Mouse (Mus musculus): ENCODE measurements at regions not wholly inside any gene's neighbourhood (a gene's known extent, or its start where the extent isn't known, plus 50 kb on each side); places are given as distances from the start of the nearest gene placed in this dataset.

DNA sequence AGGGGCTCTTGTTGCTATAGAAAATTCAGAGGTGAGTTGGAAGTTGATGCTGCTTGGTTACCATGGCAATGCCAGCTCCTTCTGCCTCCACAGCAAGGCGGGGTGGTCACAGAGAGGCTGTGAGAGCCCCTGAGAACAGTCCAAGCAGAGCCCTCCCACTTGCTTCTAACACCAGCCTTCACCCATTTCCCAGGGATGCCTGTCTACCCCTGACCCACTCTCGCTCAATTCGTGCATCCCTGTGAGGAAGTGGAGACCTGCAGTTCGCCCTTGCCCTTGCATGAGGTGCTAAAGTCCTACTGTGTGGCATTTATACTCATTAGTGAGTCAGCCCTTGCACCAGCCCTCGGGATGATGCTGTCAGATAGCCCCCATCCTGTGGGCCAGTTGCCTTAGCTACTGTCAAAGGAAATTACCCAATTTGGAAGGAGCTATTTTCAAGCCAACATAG lies 82.1 kb upstream of the Bod1 start:
- Histone ChIP-seq H3K36me3 (ENCODE audit: control insufficient read depth, insufficient read depth, low read length) (no peaks in the 10 kb centered on the region), H3K27me3 (ENCODE audit: control insufficient read depth, insufficient read depth, low read length) (no peaks in the 10 kb centered on the region), H3K9ac (ENCODE audit: low read length) (no peak overlapping the region), H3K4me3 (ENCODE audit: low read depth, low read length) (no peak overlapping the region), H3K9me3 (ENCODE audit: control insufficient read depth, low read length) (no peaks in the 10 kb centered on the region), H3K27ac (replicated peaks; ENCODE audit: low read depth, low read length) (no peak overlapping the region), H3K4me2 (ENCODE audit: low read depth, severe bottlenecking) (no peak overlapping the region), H3K4me1 (ENCODE audit: control insufficient read depth, insufficient read depth, low read length) (no peaks in the 10 kb centered on the region)
- ATAC-seq (ENCODE audit: insufficient number of reproducible peaks, low FRiP score, low TSS enrichment, low read depth) (no peak), DNase-seq (ENCODE audit: low spot score) (no peak)
- WGBS = 26% methylated on average over 5 of the region's 5 CpGs

DNA sequence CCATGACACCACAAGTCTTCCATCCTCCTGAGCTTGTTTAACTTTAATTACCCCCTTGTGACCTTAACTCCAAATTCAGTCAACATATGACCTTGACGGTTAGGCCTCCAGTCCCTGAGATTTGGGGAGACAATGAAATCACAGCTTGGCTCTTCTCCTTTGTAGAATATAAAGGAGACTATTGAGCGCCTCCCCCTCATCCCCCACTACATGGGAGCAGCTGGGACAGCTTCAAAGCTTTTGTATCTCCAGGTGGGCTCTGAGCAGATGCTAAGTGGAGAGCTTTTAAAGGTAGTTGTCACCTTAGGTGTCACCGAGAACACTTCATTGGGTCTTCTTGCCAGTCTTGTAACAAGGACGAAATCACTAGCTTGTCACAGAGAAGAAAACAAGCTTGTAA lies 82.7 kb upstream of the Bod1 start:
- no peak overlapping the region for H3K27ac ChIP-seq (replicated peaks; ENCODE audit: low read depth, low read length)
- no peaks in the 10 kb centered on the region for H3K4me1 ChIP-seq (ENCODE audit: control insufficient read depth, insufficient read depth, low read length)
- WGBS = 34% methylated on average over 4 of the region's 4 CpGs
- no peaks in the 10 kb centered on the region for H3K27me3 ChIP-seq (ENCODE audit: control insufficient read depth, insufficient read depth, low read length)
- no peak overlapping the region for H3K4me2 ChIP-seq (ENCODE audit: low read depth, severe bottlenecking)
- no peaks in the 10 kb centered on the region for H3K9me3 ChIP-seq (ENCODE audit: control insufficient read depth, low read length)
- no peak overlapping the region for H3K9ac ChIP-seq (ENCODE audit: low read length)
- no peak for ATAC-seq (ENCODE audit: insufficient number of reproducible peaks, low FRiP score, low TSS enrichment, low read depth)
- H3K36me3 ChIP-seq (ENCODE audit: control insufficient read depth, insufficient read depth, low read length) = no peaks in the 10 kb centered on the region
- no peak for DNase-seq (ENCODE audit: low spot score)
- no peak overlapping the region for H3K4me3 ChIP-seq (ENCODE audit: low read depth, low read length)

DNA sequence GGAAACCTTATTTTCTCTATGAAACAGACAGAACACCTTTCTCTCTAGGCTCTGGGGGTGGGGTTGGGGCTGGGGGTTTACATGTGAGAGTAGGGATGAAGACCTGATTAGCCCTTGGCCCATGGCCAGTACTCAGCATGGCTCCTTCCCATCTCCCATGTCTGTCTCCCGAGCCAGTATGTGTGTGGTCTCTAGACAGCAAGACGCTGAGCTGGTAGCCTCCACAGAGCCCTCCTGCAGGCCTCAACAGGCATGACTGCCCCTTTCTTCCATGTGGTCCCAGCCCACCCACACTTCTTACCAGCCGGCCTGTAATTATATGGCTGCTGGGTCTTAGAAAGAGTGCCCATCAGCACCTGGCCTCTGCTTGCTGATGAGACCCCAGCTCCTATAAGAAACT lies 84.2 kb upstream of the Bod1 start:
- no peak overlapping the region for H3K4me3 ChIP-seq (ENCODE audit: low read depth, low read length)
- no peak for DNase-seq (ENCODE audit: low spot score)
- no peak overlapping the region for H3K9ac ChIP-seq (ENCODE audit: low read length)
- no peaks in the 10 kb centered on the region for H3K36me3 ChIP-seq (ENCODE audit: control insufficient read depth, insufficient read depth, low read length)
- no peaks in the 10 kb centered on the region for H3K27me3 ChIP-seq (ENCODE audit: control insufficient read depth, insufficient read depth, low read length)
- H3K4me1 ChIP-seq (ENCODE audit: control insufficient read depth, insufficient read depth, low read length) = no peaks in the 10 kb centered on the region
- no peak overlapping the region for H3K4me2 ChIP-seq (ENCODE audit: low read depth, severe bottlenecking)
- no peak overlapping the region for H3K27ac ChIP-seq (replicated peaks; ENCODE audit: low read depth, low read length)
- H3K9me3 ChIP-seq (ENCODE audit: control insufficient read depth, low read length) = no peaks in the 10 kb centered on the region
- WGBS = 34% methylated on average over 3 of the region's 3 CpGs
- no peak for ATAC-seq (ENCODE audit: insufficient number of reproducible peaks, low FRiP score, low TSS enrichment, low read depth)

DNA sequence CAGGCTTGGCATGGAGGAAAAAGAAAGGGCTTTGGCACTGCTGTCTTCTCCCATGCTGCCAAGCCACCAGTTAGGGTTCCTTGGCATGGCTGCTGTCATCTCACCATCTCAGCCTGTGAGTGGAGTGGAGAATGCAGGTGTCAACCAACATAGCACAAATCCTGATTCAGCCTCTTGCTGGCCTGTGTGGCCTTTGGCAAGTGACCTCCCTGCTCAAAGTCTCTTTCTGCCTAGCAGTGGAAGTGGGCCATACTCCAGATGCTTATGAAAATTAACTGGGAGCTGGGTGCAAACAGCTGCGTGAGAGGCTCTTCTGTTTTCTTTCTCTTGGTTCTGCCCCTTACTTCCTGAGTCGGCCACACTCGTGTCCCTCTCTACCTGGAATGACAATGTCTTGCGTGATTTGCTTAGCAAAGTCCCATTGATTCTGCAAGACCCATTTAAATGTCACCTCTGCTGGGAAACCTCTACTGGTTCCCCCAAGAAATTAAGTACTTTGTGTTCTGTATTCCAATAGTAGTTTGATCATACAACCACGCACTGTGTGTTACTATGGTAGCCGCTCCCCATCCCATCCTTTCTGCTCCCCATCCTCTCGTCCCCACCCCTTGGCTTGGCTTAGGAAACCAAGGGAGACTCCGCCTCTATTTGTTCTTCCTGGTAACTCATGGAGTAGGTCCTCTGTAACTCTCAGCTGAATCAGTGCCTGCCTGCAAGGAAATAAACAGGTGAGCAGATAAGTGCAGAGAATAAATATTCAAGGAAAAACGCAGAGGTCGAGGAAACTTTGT lies 84.9 kb upstream of the Bod1 start:
- Histone ChIP-seq H3K36me3 (ENCODE audit: control insufficient read depth, insufficient read depth, low read length) (no peaks in the 10 kb centered on the region), H3K4me1 (ENCODE audit: control insufficient read depth, insufficient read depth, low read length) (no peaks in the 10 kb centered on the region), H3K9ac (ENCODE audit: low read length) (no peak overlapping the region), H3K27me3 (ENCODE audit: control insufficient read depth, insufficient read depth, low read length) (no peaks in the 10 kb centered on the region), H3K4me2 (ENCODE audit: low read depth, severe bottlenecking) (no peak overlapping the region), H3K27ac (replicated peaks; ENCODE audit: low read depth, low read length) (no peak overlapping the region), H3K4me3 (ENCODE audit: low read depth, low read length) (no peak overlapping the region), H3K9me3 (ENCODE audit: control insufficient read depth, low read length) (no peaks in the 10 kb centered on the region)
- 90% methylated on average over 10 of the region's 10 CpGs for WGBS
- ATAC-seq (ENCODE audit: insufficient number of reproducible peaks, low FRiP score, low TSS enrichment, low read depth) = no peak
- DNase-seq (ENCODE audit: low spot score) = no peak

DNA sequence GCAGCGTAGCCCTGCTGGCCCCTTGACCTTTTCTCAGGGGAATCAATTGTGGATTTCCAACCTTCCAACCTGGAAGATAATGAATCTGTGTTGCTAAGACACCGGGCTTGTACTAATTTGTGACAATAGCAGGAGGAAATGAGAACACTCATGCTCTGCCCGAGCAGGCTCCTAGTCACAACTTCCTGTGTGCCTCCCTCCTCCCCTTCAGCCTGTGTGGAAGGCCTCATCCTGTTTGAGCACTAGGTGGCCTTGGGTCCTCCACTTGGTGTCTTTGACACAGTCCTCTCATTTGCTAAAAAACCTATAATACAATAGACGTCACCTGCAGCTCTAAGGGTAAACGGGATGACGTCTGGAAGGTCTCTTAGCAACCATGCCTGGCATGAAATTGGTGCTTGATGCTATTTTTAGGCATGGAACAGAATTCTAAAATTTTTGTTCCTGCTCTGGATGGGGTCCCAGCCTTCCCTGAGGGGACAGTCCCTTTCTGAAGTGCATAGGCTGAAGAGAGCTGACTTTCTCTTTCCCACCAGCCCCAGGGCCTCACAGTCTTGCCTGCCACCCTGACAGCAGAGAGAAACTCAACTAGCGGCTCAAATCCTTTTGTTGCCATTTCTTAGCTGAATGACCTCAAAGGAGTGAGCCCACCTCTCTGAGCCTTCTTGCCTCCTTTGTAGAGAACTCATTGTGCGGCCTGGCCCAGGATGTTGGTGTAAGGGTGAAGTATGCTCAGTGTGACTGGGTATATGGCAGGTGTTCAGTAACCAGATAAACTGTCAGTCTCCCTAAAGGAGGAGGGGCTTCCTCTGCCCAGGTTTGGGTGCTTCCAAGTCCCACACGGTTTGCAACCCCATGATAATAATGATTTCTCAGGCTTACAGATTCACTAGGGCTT lies 88.4 kb upstream of the Bod1 start:
- Histone ChIP-seq H3K4me2 (ENCODE audit: low read depth, severe bottlenecking) (no peak overlapping the region), H3K9me3 (ENCODE audit: control insufficient read depth, low read length) (no peaks in the 10 kb centered on the region), H3K36me3 (ENCODE audit: control insufficient read depth, insufficient read depth, low read length) (no peaks in the 10 kb centered on the region), H3K4me3 (ENCODE audit: low read depth, low read length) (no peak overlapping the region), H3K27ac (replicated peaks; ENCODE audit: low read depth, low read length) (no peak overlapping the region), H3K9ac (ENCODE audit: low read length) (no peak overlapping the region), H3K4me1 (ENCODE audit: control insufficient read depth, insufficient read depth, low read length) (no peaks in the 10 kb centered on the region), H3K27me3 (ENCODE audit: control insufficient read depth, insufficient read depth, low read length) (no peaks in the 10 kb centered on the region)
- WGBS = 73% methylated on average over 9 of the region's 9 CpGs
- DNase-seq (ENCODE audit: low spot score) (no peak), ATAC-seq (ENCODE audit: insufficient number of reproducible peaks, low FRiP score, low TSS enrichment, low read depth) (no peak)

DNA sequence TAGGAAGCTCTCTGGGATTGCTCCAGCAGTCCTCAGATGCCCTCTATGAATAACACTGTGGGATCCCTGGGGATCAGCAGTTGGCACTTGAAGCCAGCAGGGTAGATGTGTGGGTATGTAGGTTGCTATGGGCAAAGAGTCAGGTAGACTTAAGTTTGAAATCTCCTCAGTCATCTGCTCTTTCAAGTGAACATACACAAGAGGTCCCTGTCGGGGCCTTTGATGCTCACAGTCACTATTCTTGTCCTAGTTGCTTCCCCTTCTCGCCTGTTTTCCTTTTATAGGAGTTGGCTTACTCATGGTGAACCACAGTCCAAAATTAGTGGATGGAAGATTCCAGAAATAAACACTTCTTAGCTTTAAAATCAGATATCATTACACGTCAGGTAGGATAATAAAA lies 92.2 kb upstream of the Bod1 start:
- Histone ChIP-seq H3K4me3 (ENCODE audit: low read depth, low read length) (no peak overlapping the region), H3K27ac (replicated peaks; ENCODE audit: low read depth, low read length) (no peak overlapping the region), H3K36me3 (ENCODE audit: control insufficient read depth, insufficient read depth, low read length) (no peaks in the 10 kb centered on the region), H3K4me1 (ENCODE audit: control insufficient read depth, insufficient read depth, low read length) (no peaks in the 10 kb centered on the region), H3K9me3 (ENCODE audit: control insufficient read depth, low read length) (no peaks in the 10 kb centered on the region), H3K27me3 (ENCODE audit: control insufficient read depth, insufficient read depth, low read length) (no peaks in the 10 kb centered on the region), H3K4me2 (ENCODE audit: low read depth, severe bottlenecking) (no peak overlapping the region), H3K9ac (ENCODE audit: low read length) (no peak overlapping the region)
- DNase-seq (ENCODE audit: low spot score) (no peak), ATAC-seq (ENCODE audit: insufficient number of reproducible peaks, low FRiP score, low TSS enrichment, low read depth) (no peak)
- WGBS = 82% methylated on average over 3 of the region's 3 CpGs

DNA sequence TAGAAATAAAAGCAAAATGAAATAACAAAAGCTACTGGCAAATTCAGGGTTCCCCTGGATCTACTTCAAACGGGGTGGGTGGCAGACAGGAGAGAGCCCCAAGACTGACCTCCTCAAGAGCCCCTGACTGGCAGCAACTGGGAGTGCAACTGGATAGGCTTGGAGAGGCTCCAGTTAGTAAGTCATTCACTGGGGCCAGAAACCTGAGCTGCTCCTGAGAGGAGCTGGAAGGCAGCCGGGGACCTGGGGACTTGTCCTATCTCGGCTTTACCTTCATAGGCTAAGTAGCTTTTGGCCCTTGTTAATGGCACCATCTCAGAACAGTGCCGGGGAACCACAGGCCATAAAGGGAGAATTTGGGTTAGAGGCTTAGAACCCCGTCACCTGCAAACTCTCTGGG lies 94.6 kb upstream of the Bod1 start:
- Histone ChIP-seq H3K4me3 (ENCODE audit: low read depth, low read length) (no peak overlapping the region), H3K4me2 (ENCODE audit: low read depth, severe bottlenecking) (no peak overlapping the region), H3K4me1 (ENCODE audit: control insufficient read depth, insufficient read depth, low read length) (no peaks in the 10 kb centered on the region), H3K27me3 (ENCODE audit: control insufficient read depth, insufficient read depth, low read length) (no peaks in the 10 kb centered on the region), H3K27ac (replicated peaks; ENCODE audit: low read depth, low read length) (no peak overlapping the region), H3K36me3 (ENCODE audit: control insufficient read depth, insufficient read depth, low read length) (no peaks in the 10 kb centered on the region), H3K9me3 (ENCODE audit: control insufficient read depth, low read length) (no peaks in the 10 kb centered on the region), H3K9ac (ENCODE audit: low read length) (no peak overlapping the region)
- WGBS = 86% methylated on average over 5 of the region's 5 CpGs
- DNase-seq (ENCODE audit: low spot score) = no peak
- no peak for ATAC-seq (ENCODE audit: insufficient number of reproducible peaks, low FRiP score, low TSS enrichment, low read depth)

DNA sequence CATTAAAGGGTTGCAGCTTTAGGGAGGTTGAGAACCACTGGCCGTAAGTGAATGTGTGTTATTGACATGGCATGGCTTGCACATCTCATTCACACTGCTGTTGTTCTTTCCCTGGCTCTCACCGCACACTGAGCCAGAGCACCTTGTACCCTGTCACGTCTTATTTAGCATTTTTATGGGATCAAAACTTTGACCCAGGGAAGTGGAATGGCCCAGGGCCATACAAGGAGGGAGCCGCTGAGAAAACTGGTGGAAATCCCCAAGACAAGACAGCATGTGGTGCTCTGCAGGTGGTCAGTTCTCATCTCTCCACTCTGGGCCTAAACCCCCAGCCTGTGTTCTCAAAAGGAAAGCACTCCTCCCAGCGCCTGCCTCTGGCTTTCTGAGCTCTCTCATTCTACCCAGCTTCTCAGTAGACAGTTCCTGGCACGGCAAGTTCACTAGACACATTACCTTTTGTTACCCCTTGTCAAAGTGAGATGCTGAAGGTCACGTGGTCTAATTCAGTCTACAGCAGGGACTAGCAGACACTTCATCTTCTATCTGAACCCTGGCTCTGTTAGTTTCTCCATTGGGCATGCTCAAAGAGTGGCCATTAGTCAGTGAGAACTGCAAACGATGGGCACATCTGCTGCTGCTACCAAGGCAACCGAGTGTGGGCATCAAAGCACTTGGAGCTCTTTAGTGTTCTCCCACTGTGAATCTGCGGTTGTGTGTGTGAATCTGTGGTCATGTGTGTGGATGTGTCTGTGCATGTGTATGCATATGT lies 96.2 kb upstream of the Bod1 start:
- no peak overlapping the region for H3K27ac ChIP-seq (replicated peaks; ENCODE audit: low read depth, low read length)
- H3K36me3 ChIP-seq (ENCODE audit: control insufficient read depth, insufficient read depth, low read length) = no peaks in the 10 kb centered on the region
- no peaks in the 10 kb centered on the region for H3K9me3 ChIP-seq (ENCODE audit: control insufficient read depth, low read length)
- ATAC-seq (ENCODE audit: insufficient number of reproducible peaks, low FRiP score, low TSS enrichment, low read depth) = no peak
- H3K27me3 ChIP-seq (ENCODE audit: control insufficient read depth, insufficient read depth, low read length) = no peaks in the 10 kb centered on the region
- no peak for DNase-seq (ENCODE audit: low spot score)
- no peak overlapping the region for H3K4me3 ChIP-seq (ENCODE audit: low read depth, low read length)
- WGBS = 61% methylated on average over 10 of the region's 10 CpGs
- no peak overlapping the region for H3K4me2 ChIP-seq (ENCODE audit: low read depth, severe bottlenecking)
- no peaks in the 10 kb centered on the region for H3K4me1 ChIP-seq (ENCODE audit: control insufficient read depth, insufficient read depth, low read length)
- no peak overlapping the region for H3K9ac ChIP-seq (ENCODE audit: low read length)

Data from limb, embryonic 11.5 days (tissue).